Mouse (Mus musculus): Measurements from ENCODE around the gene Hhex. TPM values are rescaled to one million over a fixed set of nuclear protein-coding genes. Genes with fewer than 3 reads are reported as not detected.

Gene Hhex
- polyA plus RNA-seq (2021; fragmentation: Nextera tagmentation) = 1.1 and 2.2 TPM in 2 replicates
- long read RNA-seq, experiment 1, transcript Hhex-201 (4 exons, 1,802 nt) = major isoform, 5 of 6 reads
- long read RNA-seq, experiment 1, partial matches to known transcripts = 1 of 6 reads
- long read RNA-seq, experiment 1, other reads (novel, unspliced or antisense) = 0 of 6 reads
- long read RNA-seq, experiment 2, partial matches to known transcripts = 2 of 5 reads
- long read RNA-seq, experiment 2, other reads (novel, unspliced or antisense) = 0 of 5 reads

DNA sequence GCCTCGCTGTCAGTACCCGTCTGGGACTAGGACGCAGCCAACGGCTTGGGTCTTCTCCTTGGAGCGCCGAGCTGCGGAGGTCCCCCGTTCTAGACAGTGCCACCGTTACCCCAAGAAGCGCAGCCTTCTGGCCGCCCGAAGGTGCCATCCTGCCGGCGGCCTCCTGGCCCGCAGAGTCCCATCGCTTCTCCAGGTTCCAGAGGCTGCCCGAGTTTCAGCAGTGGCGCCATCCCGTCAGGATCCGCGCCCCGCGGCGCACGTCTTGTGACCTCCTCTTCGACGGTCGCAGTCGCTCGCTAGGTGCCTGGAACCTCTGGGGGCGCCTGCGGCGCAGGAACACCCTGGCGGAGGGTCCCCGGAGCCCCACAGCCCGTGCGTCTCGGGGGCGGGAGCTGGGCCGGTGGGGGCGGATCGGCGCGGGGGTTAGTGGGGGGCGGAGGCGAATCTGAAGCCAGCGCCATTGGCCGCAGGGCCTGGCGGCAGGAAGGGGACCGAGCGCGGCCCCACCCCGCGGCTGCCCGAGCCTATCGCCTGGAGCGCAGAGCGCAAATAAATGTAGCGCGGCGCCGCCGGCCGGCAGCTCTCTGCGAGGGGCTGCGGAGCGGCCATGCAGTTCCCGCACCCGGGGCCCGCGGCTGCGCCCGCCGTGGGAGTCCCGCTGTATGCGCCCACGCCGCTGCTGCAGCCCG lies at the start of gene Hhex:
Hhex (plus strand) TSS at position 548 of the 689 bp plus-strand sequence.

Other genes starting within 250 kb of the Hhex start
- 21.0 and 88.5 TPM in 2 replicates for gene March5, start 227.3 kb upstream of the Hhex start, polyA plus RNA-seq (2021; fragmentation: Nextera tagmentation)
- gene Cpeb3, start 226.2 kb upstream of the Hhex start, polyA plus RNA-seq (2021; fragmentation: Nextera tagmentation) = 6.7 and 16.0 TPM in 2 replicates
- gene Ide, start 97.0 kb upstream of the Hhex start, polyA plus RNA-seq (2021; fragmentation: Nextera tagmentation) = 19.1 and 30.3 TPM in 2 replicates
- gene Kif11, start 58.4 kb upstream of the Hhex start, polyA plus RNA-seq (2021; fragmentation: Nextera tagmentation) = 0.20 and 0.28 TPM in 2 replicates
- 23.2 and 26.7 TPM in 2 replicates for gene Exoc6, start 115.6 kb downstream of the Hhex start, polyA plus RNA-seq (2021; fragmentation: Nextera tagmentation)

Measured in left cerebral cortex, adult 6 months (tissue).